Mouse (Mus musculus) erythroblast, embryonic 14.5 days (primary cell): Measurements from ENCODE around the gene Fam71e2.
"Not testable (repeated sequence)": the region's sequence is repeated elsewhere in the genome, so short reads cannot be mapped to it uniquely, and the experiment has no call there.

Experiments
- GATA1 ChIP-seq: IDR thresholded peaks from 2 replicates; pipeline ENCODE4 v1.6.1; 2012; ENCODE audit warnings: low read length, inconsistent platforms, mixed read lengths
- TAL1 ChIP-seq: IDR thresholded peaks from 3 replicates; pipeline ENCODE4 v1.6.1; 2012; ENCODE audit warnings: low read length, inconsistent platforms, mixed read lengths

DNA sequence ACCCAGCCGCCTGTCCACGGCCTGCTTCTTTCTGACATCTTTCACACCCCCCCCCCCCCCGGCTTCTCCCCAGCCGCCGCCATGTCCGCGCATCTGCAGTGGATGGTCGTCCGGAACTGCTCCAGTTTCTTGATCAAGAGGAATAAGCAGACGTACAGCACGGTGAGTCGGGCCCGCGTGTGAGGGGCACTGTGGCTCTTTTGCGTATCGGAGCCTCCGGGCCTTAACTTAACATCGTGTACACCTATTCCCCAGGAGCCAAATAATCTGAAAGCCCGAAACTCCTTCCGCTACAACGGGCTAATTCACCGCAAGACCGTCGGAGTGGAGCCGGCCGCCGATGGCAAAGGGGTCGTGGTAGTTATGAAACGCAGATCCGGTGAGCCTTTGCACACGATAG is 22.1 kb upstream of the Fam71e2 start:
- TF ChIP-seq GATA1, TAL1: not testable (repeated sequence)
